Mouse (Mus musculus) right cerebral cortex, postnatal 10 days (tissue): ENCODE data around the gene Rnf220.

Experiments
- DNase-seq, 2 experiments: peaks; one replicate each; pipeline ENCODE4 v3.0.0; 2021; ENCODE audit warnings: low spot score in 2 of 2

The Rnf220 gene

GRCm38 (mm10) chr4:117380558-117380935 is 116.3 kb downstream of the Rnf220 start:
- DNase-seq = no peak

- no peak for DNase-seq
Observed at GRCm38 (mm10) chr4:117379803-117380557, 116.9 kb downstream of the Rnf220 start.

DNA sequence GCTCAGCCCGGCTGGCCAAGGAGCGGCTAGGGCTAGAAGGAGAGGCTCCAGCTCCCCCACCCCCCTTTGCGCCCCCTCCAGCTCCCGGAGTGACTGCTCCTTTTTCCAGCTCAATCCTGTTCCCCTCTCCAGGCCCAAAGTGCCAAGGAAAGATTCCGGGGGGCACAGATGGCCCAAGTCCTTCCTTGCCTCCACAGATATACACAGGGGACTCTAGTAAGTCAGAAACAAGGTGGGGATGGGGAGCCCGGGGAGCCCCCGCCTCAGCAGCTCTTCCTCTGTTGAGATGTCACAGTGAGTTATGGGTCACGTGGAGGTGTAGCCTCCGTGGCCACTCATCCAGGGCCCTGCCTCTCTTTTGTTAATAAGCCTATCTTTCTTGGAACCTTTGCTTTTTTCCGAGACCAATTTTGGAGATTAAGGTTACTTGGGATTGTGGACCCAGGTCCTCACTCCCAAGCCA is 122.7 kb downstream of the Rnf220 start:
- no peak for DNase-seq

- peak; percentile 57 to 61 for DNase-seq
Observed at GRCm38 (mm10) chr4:117373324-117374077, 123.4 kb downstream of the Rnf220 start.

DNA sequence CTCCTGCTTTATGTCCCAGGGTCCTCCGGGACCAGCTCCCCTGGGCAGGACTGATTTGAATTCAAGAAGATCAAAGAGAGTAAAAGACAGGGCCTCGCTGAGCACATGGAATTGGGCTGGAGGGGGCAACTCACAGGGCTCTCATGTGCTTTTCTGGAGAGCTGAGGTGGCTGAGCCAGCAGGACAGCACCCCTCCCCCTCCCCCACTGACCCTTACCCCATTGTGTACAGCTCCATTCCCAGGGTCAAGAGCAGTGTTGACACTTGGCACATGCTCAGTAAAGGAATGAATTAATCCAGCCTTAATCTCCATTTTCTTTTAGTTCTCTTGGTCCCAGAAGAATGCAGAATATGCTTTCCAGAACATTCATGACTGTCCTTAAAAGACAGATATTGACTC is 125.0 kb downstream of the Rnf220 start:
- no peak for DNase-seq

- no peak for DNase-seq
Observed at GRCm38 (mm10) chr4:117370354-117370753, 126.5 kb downstream of the Rnf220 start.

GRCm38 (mm10) chr4:117369571-117369970 is 127.3 kb downstream of the Rnf220 start:
- DNase-seq = no peak

DNA sequence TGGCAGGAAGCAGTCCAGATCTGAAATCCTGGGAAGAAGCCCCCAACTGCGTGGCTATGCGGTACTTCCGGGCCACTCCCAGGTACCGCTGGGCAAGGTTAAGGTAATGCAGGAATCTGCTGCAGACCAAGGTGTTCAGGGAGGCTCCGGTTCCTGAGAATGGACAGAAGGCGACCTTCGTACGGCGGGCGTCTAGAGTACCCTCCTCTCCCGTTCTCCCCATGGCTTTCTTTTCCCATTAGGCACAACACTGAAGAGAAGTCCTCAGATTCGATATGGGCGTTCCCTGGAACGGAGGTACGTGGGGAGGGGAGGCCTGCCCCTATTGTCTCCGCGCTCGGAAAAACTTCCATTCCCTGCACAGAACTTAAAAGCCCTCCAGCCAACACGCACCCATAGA is 129.5 kb downstream of the Rnf220 start:
- no peak for DNase-seq

GRCm38 (mm10) chr4:117362085-117362484 is 134.8 kb downstream of the Rnf220 start:
- no peak for DNase-seq

- DNase-seq = no peak
Observed at GRCm38 (mm10) chr4:117361558-117361873, 135.3 kb downstream of the Rnf220 start.

GRCm38 (mm10) chr4:117360713-117361557 is 135.9 kb downstream of the Rnf220 start:
- DNase-seq = no peak

DNA sequence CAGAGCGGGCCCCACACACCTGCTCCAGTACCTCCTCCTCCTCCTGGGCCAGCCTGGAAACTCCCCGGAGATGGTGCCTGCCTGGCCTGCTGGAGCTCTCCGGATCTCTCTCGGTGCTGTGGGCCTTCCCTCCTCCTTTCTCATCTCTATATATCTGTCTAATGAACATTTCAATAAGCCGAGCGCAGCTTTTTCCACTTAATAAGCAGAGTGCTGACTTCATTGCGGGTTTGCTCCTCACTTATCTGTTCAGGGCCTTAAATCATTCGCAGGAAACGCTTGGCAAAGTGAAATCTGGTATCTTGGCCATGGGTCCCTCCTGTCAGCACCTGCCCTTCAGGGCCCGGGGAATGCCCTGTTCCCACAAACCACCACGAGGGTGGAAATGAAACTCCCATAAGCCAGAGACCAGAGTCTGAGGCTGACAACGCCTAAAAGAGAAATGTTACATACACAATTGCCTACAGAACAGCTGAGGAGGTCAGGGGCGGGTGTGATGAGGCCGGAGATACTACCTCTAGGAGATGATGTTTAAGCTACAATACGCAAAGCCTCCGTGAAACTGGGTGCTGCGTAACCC is 137.0 kb downstream of the Rnf220 start:
- DNase-seq = no peak

DNA sequence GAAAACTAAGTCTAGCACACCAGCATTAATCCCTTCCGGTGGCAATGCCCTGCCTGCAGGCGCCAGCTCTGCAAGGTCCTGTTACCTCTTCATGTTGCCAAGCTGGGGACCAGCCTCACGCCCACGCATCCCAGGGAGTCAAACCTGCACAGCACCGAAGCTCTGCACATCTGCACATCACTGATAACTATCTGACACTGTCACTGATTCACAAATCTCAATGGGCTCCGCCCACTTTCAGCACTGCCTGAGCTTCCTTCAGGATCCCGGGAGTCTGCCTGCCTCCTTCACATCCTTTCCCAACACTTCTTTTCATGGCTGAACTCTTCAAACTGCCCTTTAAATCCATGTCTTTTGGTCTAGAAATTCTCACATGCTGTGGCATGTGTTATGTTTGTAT is 138.9 kb downstream of the Rnf220 start:
- DNase-seq = no peak

DNA sequence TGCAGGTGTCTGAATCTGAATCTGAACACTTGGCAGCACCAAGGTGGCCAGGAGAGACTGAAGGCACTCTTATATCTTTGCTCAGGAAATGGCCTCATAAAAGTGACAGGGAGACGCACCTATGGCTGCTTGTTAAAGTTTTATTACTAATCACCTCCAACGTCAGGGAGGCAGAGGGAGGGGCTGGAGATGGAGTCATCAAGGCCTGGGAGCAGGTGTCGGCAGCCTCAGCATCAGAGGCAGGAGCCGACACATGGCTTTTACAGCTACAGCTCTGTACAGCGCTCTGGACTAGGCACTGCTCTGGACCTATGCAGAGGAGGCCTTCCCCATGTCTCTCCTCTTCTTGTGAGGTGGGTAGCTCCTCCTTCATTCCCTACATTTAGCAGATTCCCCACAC is 139.7 kb downstream of the Rnf220 start:
- no peak for DNase-seq

DNA sequence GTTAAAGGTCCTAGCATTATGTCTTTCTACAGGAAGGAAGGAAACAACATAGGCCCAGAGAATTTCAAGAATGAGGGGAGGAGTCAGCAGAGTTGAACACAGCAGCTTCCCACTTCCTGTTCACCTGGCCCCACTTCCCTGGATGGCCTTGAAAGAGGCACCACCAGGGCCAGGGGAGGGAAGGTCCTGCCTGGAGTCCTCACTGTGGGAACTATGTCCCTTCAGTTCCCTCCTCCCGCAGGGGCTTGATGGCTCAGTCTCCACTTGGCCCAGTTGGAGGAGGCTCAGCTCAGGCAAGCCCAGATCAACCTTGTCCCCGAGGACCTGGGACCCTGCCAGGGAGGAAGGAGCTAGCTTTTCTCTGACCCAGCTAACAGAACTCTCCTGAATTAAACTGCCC is 140.6 kb downstream of the Rnf220 start:
- peak in 1 of 2 experiments; percentile 43 for DNase-seq

DNA sequence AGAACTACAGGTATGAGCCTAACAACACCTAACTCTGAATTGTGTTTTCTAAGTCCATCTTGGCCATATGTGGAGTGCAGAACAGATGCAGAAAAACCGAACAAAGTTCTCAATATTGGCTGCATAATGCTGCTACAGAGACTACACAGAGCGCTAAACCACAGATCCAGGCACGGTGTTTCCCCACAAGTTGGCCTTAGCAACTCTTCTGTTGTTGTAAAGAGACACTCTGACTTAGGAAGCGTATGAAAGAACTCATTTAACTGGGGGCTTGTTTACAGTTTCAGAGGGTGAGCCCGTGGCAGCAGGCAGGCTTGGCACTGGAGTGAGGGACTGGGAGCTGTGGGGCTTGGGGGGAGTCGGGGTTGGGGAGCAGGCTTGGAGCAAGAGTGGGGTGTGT is 142.2 kb downstream of the Rnf220 start:
- no peak for DNase-seq

DNA sequence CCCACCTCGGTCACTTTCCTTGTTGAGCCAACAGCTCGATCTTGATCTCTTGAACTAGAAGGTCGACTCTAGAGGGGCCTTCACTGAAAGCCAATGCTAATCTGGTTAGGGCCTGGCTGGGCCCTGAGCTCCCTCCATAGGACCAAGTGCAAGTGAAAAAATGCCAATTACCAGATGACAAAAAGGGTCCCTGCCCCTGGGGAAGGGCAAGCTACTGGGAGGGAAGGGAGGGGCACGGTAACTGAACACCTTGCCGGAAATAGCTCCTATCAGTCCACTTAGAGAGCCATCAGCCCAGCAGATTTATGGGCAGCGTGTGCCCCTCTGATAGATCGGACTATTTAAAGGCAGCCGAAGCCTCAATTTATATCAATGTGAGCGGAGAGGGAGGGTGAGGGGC is 143.9 kb downstream of the Rnf220 start:
- no peak for DNase-seq

DNA sequence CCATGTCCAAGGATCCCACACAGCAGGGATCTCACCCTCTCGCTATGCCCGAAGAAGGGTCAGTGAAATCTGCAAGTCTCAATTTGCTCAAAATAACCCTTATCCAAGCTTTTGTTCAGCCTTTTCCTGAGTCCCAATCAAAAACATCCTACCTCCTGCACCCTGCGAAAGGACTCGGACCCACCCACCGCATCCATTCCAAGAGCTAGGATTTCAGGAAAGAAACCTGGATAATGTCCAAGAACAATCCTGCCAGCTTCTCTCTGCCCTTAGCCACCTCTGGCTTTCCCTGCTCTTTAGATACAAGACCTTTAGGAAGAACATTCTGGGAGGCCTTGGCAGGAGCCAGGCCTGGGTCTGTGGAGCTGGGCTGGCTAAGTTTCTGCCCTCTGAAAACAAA is 144.8 kb downstream of the Rnf220 start:
- no peak for DNase-seq

GRCm38 (mm10) chr4:117350139-117350693 is 146.6 kb downstream of the Rnf220 start:
- no peak for DNase-seq

- no peak for DNase-seq
Observed at GRCm38 (mm10) chr4:117349327-117349726, 147.5 kb downstream of the Rnf220 start.

DNA sequence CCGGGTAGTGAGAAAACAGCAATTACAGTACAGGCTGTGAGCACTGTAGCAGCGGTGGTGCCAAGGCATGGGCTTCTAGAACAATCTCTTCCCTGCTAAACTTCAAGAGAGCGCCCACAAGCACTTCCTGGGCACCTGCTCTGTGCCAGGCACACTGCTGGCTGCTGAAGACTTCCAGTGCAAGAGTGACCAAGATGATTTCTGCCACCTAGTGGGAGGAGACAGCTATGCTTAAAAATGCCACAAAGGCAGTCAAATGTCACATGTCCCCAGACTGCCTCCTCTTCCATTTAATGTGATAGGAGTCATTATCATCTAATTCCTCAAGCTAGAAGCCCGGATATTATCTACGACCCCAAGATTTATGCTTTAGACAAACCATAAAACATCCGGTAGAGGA is 150.8 kb downstream of the Rnf220 start:
- DNase-seq = peak in 1 of 2 experiments; percentile 33

DNA sequence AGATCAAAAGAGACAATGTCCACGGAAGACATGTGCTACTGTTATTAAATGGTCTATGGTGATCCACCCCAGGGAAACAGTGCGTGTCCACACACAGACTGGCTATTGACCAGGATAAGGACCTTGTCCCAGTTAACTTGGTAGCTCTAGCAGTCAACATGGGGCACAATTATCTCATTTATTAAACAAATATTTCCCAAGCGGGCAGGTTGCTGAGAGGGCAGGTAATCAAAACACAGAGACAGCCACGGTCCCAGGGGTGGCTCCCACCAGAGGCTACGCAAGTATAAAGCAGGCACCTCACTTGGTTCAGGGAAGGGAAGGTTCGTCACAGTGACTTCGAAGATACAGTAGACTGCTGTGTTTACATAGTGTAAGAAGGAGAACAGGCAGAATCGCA is 153.5 kb downstream of the Rnf220 start:
- DNase-seq = no peak
